Mouse (Mus musculus): ENCODE results near the gene Fam83f. TPM values are rescaled to one million over a fixed set of nuclear protein-coding genes. Genes with fewer than 3 reads are reported as not detected.

Gene Fam83f
- total RNA-seq, 2 experiments from 2014 or later = 0.15 TPM; not detected in 1

- TF ChIP-seq CTCF (conservative IDR thresholded peaks at IDR 0.05) = no peak
- Histone ChIP-seq H3K27ac (no peak overlapping the region), H3K4me3 (no peak overlapping the region)
- DNase-seq (ENCODE audit: low spot score in 2 of 2) = no peak
Observed at GRCm38 (mm10) chr15:80701481-80702257, 30.0 kb downstream of the Fam83f start.

- TF ChIP-seq CTCF (conservative IDR thresholded peaks at IDR 0.05) = no peak
- H3K27ac ChIP-seq = peak overlapping the region; percentile 37
- DNase-seq (ENCODE audit: low spot score in 2 of 2) = no peak
Observed at GRCm38 (mm10) chr15:80702910-80703309, 31.3 kb downstream of the Fam83f start.

GRCm38 (mm10) chr15:80703495-80703894 is 31.8 kb downstream of the Fam83f start:
- no peak for DNase-seq (ENCODE audit: low spot score in 2 of 2)
- H3K27ac ChIP-seq = peak overlapping the region; percentile 37

More at GRCm38 (mm10) chr15:80702910-80703309, 31.3 kb downstream of the Fam83f start:
- no peak overlapping the region for H3K4me3 ChIP-seq

GRCm38 (mm10) chr15:80704267-80704666 is 32.6 kb downstream of the Fam83f start:
- peak; percentile 87 for TF ChIP-seq CTCF (conservative IDR thresholded peaks at IDR 0.05)
- H3K27ac ChIP-seq = no peak overlapping the region
- peak; percentile 80 to 81 for DNase-seq (ENCODE audit: low spot score in 2 of 2)
- H3K4me3 ChIP-seq = no peak overlapping the region; the same call in 1 of the 2 replicates

More at GRCm38 (mm10) chr15:80703495-80703894, 31.8 kb downstream of the Fam83f start:
- no peak for TF ChIP-seq CTCF (conservative IDR thresholded peaks at IDR 0.05)
- H3K4me3 ChIP-seq = no peak overlapping the region

- TF ChIP-seq CTCF (conservative IDR thresholded peaks at IDR 0.05) = peak; percentile 85
- DNase-seq (ENCODE audit: low spot score in 2 of 2) = peak; percentile 75 to 87
- Histone ChIP-seq H3K4me3 (peak overlapping the region; percentile 47), H3K27ac (peak overlapping the region; percentile 72)
Observed at GRCm38 (mm10) chr15:80705828-80706549, 34.3 kb downstream of the Fam83f start.

GRCm38 (mm10) chr15:80706596-80706995 is 34.9 kb downstream of the Fam83f start:
- TF ChIP-seq CTCF (conservative IDR thresholded peaks at IDR 0.05) = no peak
- DNase-seq (ENCODE audit: low spot score in 2 of 2) = no peak
- Histone ChIP-seq H3K27ac (peak overlapping the region; percentile 72), H3K4me3 (peak overlapping the region; percentile 47)

- DNase-seq (ENCODE audit: low spot score in 2 of 2) = no peak
- Histone ChIP-seq H3K4me3 (no peak overlapping the region), H3K27ac (peak overlapping the region; percentile 72)
- no peak for TF ChIP-seq CTCF (conservative IDR thresholded peaks at IDR 0.05)
Observed at GRCm38 (mm10) chr15:80707088-80707487, 35.4 kb downstream of the Fam83f start.

- TF ChIP-seq CTCF (conservative IDR thresholded peaks at IDR 0.05) = peak; percentile 49
- peak; percentile 63 to 69 for DNase-seq (ENCODE audit: low spot score in 2 of 2)
- H3K4me3 ChIP-seq = peak overlapping the region; percentile 100
- H3K27ac ChIP-seq = peak overlapping the region; percentile 100
Observed at GRCm38 (mm10) chr15:80709593-80709992, 37.9 kb downstream of the Fam83f start.

- H3K4me3 ChIP-seq = peak overlapping the region; percentile 100
- peak overlapping the region; percentile 100 for H3K27ac ChIP-seq
- TF ChIP-seq CTCF (conservative IDR thresholded peaks at IDR 0.05) = no peak
- no peak for DNase-seq (ENCODE audit: low spot score in 2 of 2)
Observed at GRCm38 (mm10) chr15:80710257-80710607, 38.6 kb downstream of the Fam83f start.

- no peak for TF ChIP-seq CTCF (conservative IDR thresholded peaks at IDR 0.05)
- Histone ChIP-seq H3K27ac (peak within 1 kb of the TSS; percentile 100), H3K4me3 (peak within 1 kb of the TSS; percentile 100)
Observed at GRCm38 (mm10) chr15:80710608-80711363, 39.1 kb downstream of the Fam83f start, which contains the start of gene Tnrc6b. Gene Tnrc6b (plus strand): TSS chr15:80711313.

GRCm38 (mm10) chr15:80711401-80712151 is 39.9 kb downstream of the Fam83f start:
- TF ChIP-seq CTCF (conservative IDR thresholded peaks at IDR 0.05) = peak; percentile 39
- DNase-seq (ENCODE audit: low spot score in 2 of 2) = peak in 1 of 2 experiments; percentile 69
- peak overlapping the region; percentile 100 for H3K27ac ChIP-seq
- H3K4me3 ChIP-seq = peak overlapping the region; percentile 100

More at GRCm38 (mm10) chr15:80710608-80711363, 39.1 kb downstream of the Fam83f start, which contains the start of gene Tnrc6b:
- DNase-seq (ENCODE audit: low spot score in 2 of 2) = peak; percentile 98 to 99

- no peak for DNase-seq (ENCODE audit: low spot score in 2 of 2)
Observed at GRCm38 (mm10) chr15:80714299-80714698, 42.7 kb downstream of the Fam83f start.

More at GRCm38 (mm10) chr15:80714299-80714698, 42.7 kb downstream of the Fam83f start:
- Histone ChIP-seq H3K4me3 (no peak overlapping the region), H3K27ac (no peak overlapping the region)
- TF ChIP-seq CTCF (conservative IDR thresholded peaks at IDR 0.05) = no peak

Measured in layer of hippocampus, adult 2 months (tissue).